Mouse (Mus musculus) retina, postnatal 1 day (tissue): ENCODE measurements around the gene Prrg4.
"Not testable (repeated sequence)": the region's sequence is repeated elsewhere in the genome, so short reads cannot be mapped to it uniquely, and the experiment has no call there.

Experiments used
- DNase-seq: peaks from one replicate; pipeline ENCODE4 v3.0.0-alpha.2; 2012

Prrg4 gene

GRCm38 (mm10) chr2:104849276-104849990 is at the start of gene Prrg4:
Gene Prrg4, minus strand, starts transcription at chr2:104849876.
- peak; percentile 78 for DNase-seq

GRCm38 (mm10) chr2:104887882-104888566 is 38.3 kb upstream of the Prrg4 start:
- DNase-seq: peak; percentile 87

GRCm38 (mm10) chr2:104887331-104887730 is 37.7 kb upstream of the Prrg4 start:
- not testable (repeated sequence) for DNase-seq

GRCm38 (mm10) chr2:104886109-104886508 is 36.4 kb upstream of the Prrg4 start:
- peak; percentile 8 for DNase-seq

GRCm38 (mm10) chr2:104878794-104879193 is 29.1 kb upstream of the Prrg4 start:
- no peak for DNase-seq

- no peak for DNase-seq
Measured at GRCm38 (mm10) chr2:104869101-104869500, 19.4 kb upstream of the Prrg4 start.

GRCm38 (mm10) chr2:104867282-104867855 is 17.7 kb upstream of the Prrg4 start, which contains the start of gene Ccdc73:
Gene Ccdc73, plus strand, starts transcription at chr2:104867805.
- no peak for DNase-seq

GRCm38 (mm10) chr2:104864176-104864860 is 14.6 kb upstream of the Prrg4 start:
- no peak for DNase-seq

DNA sequence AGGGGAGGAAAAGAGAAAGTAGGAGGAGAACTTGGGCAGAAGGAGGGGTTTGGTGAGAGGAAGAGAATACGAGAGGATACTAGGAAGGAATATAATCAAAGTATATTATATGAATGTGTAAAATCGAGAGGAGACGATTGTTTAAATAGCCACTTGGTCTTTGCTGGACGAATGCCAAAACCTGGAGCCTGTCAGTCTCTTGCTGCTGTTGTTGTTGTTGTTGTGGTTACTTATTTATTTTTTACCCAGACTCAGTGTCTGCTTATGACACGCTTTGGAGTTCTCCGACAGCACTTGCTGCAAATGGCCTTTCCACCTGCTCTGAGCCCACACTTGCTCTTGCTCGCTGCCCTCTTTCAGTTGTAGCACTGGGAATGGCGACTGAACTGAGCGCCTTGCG is 10.8 kb upstream of the Prrg4 start:
- DNase-seq: no peak

DNA sequence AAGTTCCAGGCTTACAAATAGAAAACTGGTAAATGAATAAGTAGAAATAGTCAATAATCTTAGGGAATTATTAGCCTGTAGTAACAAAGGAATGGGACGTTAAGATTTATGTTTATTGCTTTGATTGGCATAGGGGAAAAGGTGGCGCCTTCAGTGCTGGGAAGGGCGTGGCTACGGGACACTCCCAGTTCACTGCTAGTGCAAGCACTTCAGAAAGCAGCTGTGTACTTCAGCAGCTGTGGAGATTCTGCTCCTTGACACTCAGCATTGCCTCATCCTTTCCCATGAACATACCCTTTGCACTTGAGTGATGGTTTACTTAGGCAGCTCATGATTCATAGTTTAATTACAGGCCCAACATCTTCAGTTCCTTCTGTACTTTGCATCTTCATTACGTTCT is 9.4 kb upstream of the Prrg4 start:
- no peak for DNase-seq

- DNase-seq: not testable (repeated sequence)
Measured at GRCm38 (mm10) chr2:104858083-104858482, 8.4 kb upstream of the Prrg4 start.

DNA sequence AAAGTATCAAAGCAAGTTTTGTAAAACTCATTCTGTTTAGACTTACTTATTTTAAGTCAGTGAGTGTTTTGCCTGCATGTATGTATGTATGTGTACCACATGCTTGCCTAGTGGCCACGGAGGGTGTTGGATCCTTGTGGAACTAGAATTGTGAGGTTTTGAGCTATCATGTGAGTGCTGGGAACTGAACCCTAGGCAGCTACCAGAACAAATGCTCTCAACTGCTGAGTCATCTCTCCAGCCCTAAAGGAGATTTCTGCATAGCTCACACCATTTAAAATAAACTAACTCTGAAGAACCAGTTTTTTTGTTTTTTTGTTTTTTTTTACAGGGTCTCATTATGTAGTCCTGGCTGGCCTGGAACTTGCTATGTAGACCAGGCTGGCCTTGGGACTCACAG is 6.5 kb upstream of the Prrg4 start:
- DNase-seq: no peak

GRCm38 (mm10) chr2:104855732-104856131 is 6.1 kb upstream of the Prrg4 start:
- DNase-seq: no peak

DNA sequence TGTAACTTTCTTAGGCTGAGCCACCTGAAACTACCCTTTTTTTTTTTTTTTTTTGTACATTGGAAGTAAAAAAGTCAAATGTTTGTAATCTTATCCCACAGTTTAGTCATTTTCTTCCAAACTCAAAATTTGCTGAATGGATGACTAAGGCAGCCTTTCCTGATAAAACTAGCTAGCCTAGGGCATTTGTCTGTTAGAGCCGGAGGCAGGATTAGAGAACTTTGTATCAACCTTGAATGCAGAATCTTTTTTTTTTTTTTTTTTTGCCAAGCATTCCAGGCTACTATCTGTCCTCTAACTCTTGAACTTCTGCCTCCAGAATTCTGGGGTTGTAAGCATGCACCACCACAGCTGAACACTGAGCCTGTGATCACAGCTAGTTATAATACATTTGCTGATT is 5.2 kb upstream of the Prrg4 start:
- no peak for DNase-seq

DNA sequence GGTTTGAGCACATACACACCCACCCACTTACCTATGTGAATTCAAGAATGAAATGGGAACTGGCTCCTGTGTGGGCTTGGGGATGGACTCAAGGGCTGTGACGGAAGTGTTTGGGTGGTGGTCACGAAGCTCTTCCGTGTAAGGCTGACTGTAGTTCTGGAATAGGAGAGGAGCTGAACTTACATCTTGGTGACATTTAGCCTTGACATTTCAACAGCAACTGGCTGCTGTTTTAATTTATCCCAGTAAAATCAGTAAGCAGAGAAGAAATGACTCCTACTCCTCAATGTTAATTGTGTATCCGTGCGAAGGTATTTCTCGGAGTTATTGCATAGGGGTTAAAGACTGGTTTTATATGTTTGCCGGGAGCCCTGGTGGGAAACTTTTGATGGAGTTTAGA is 2.9 kb upstream of the Prrg4 start:
- DNase-seq: no peak

GRCm38 (mm10) chr2:104851686-104852085 is 2.0 kb upstream of the Prrg4 start:
- peak; percentile 43 for DNase-seq

- no peak for DNase-seq
Measured at GRCm38 (mm10) chr2:104849991-104850359, 299 bp upstream of the Prrg4 start.

GRCm38 (mm10) chr2:104848235-104849161 is 1.2 kb downstream of the Prrg4 start:
- DNase-seq: peak; percentile 21

- DNase-seq: peak; percentile 37
Measured at GRCm38 (mm10) chr2:104847645-104848044, 2.0 kb downstream of the Prrg4 start.

GRCm38 (mm10) chr2:104846638-104847414 is 2.9 kb downstream of the Prrg4 start:
- DNase-seq: no peak

- no peak for DNase-seq
Measured at GRCm38 (mm10) chr2:104842559-104842958, 7.1 kb downstream of the Prrg4 start.

DNA sequence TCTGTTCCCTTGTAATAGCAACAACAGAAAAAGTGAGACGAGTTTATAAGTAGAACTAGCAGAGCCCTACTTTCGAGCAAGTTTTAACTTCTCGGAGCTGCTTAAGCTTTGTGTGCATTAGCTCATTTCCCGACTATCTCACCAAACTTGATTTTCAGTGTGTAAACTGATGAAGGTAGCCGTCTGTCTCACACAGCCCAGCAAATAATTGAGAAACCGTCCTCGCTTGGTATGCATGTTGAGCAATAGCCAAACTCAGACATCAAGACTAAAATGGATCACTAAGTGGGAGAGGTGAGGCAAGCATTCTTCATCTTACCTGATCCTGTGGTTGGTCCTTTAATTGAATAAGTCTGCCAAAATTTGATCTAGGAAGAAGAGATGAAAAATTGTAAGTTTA is 7.9 kb downstream of the Prrg4 start:
- DNase-seq: no peak
